Mouse (Mus musculus) right cerebral cortex, postnatal 36 days (tissue): ENCODE data around the gene Cyp2u1.

ENCODE experiments used
- DNase-seq, 2 experiments: peaks; one replicate each; pipeline ENCODE4 v3.0.0; 2022; ENCODE audit warnings: low spot score in 2 of 2, mixed read lengths in 1 of 2

The Cyp2u1 gene

GRCm38 (mm10) chr3:131306255-131306654 lies 3.2 kb upstream of the Cyp2u1 start:
- DNase-seq, result no peak

- no peak for DNase-seq
These were observed 290 bp upstream of the Cyp2u1 start for GRCm38 (mm10) chr3:131303320-131303714.

- DNase-seq, result no peak
These were observed 3.1 kb downstream of the Cyp2u1 start for GRCm38 (mm10) chr3:131299908-131300307.

GRCm38 (mm10) chr3:131299078-131299477 lies 3.9 kb downstream of the Cyp2u1 start:
- no peak for DNase-seq

- DNase-seq, result no peak
These were observed 6.1 kb downstream of the Cyp2u1 start for GRCm38 (mm10) chr3:131296893-131297292.

- DNase-seq, result no peak
These were observed 7.4 kb downstream of the Cyp2u1 start for GRCm38 (mm10) chr3:131295513-131296200.

- DNase-seq, result no peak
These were observed 8.5 kb downstream of the Cyp2u1 start for GRCm38 (mm10) chr3:131294503-131294902.

- DNase-seq, result no peak
These were observed 10.1 kb downstream of the Cyp2u1 start for GRCm38 (mm10) chr3:131292959-131293358.

- DNase-seq, result no peak
These were observed 10.7 kb downstream of the Cyp2u1 start for GRCm38 (mm10) chr3:131292349-131292748.

- no peak for DNase-seq
These were observed 11.1 kb downstream of the Cyp2u1 start for GRCm38 (mm10) chr3:131291890-131292289.

GRCm38 (mm10) chr3:131274151-131274550 lies 28.9 kb downstream of the Cyp2u1 start:
- DNase-seq, result no peak

GRCm38 (mm10) chr3:131272374-131273100 lies 30.5 kb downstream of the Cyp2u1 start:
- no peak for DNase-seq

- peak; percentile 63 to 68 for DNase-seq
These were observed 31.3 kb downstream of the Cyp2u1 start, which contains the start of gene Hadh for GRCm38 (mm10) chr3:131271559-131272373. Gene Hadh, minus strand, starts transcription at chr3:131272101.

GRCm38 (mm10) chr3:131271157-131271556 lies 31.9 kb downstream of the Cyp2u1 start:
- DNase-seq, result no peak

- no peak for DNase-seq
These were observed 32.6 kb downstream of the Cyp2u1 start for GRCm38 (mm10) chr3:131270381-131270780.

- DNase-seq, result no peak
These were observed 36.5 kb downstream of the Cyp2u1 start for GRCm38 (mm10) chr3:131266366-131267050.

- no peak for DNase-seq
These were observed 37.5 kb downstream of the Cyp2u1 start for GRCm38 (mm10) chr3:131265516-131265915.

GRCm38 (mm10) chr3:131263766-131264486 lies 39.1 kb downstream of the Cyp2u1 start:
- DNase-seq, result no peak

- DNase-seq, result no peak
These were observed 42.6 kb downstream of the Cyp2u1 start for GRCm38 (mm10) chr3:131260418-131260817.

GRCm38 (mm10) chr3:131259392-131259965 lies 43.5 kb downstream of the Cyp2u1 start:
- peak in 1 of 2 experiments; percentile 14 for DNase-seq

- DNase-seq, result no peak
These were observed 44.1 kb downstream of the Cyp2u1 start for GRCm38 (mm10) chr3:131258921-131259320.
